Comparison of ENCODE assay signal across 9 mouse cellular contexts in genomic region chr8:11411504-11412124, GRCm38 (mm10).
DNase-seq lines count a peak whose midpoint lies in the region; ATAC-seq lines count a peak whose summit lies in the region.
"Had no signal": no experiment of that assay in that cellular context is flagged by ENCODE, and none has a peak within 500 bp of the region (broad histone marks: within the 10 kb centered on the region; RNA-seq: fewer than 3 reads in every experiment).

No protein-coding gene starts in this region.

- no peak overlapping the region for H3K4me2 ChIP-seq in liver, embryonic 12.5 days
- H3K4me2 ChIP-seq: heart, embryonic 13.5 days had no signal

- no peaks in the 10 kb centered on the region for H3K27me3 ChIP-seq in liver, embryonic 12.5 days (replicated peaks)
- H3K27me3 ChIP-seq: heart, embryonic 13.5 days had no signal

- no peak overlapping the region for H3K4me3 ChIP-seq in liver, embryonic 12.5 days
- H3K4me3 ChIP-seq: heart, embryonic 13.5 days had no signal

- DNase-seq in urinary bladder, postnatal 14 days (ENCODE audit: low spot score) = peak; percentile 49
- no peak for DNase-seq in urinary bladder, postnatal 10 days (ENCODE audit: low spot score)
- peak; percentile 65 for DNase-seq in gastrocnemius, postnatal 14 days
- peak; percentile 80 for DNase-seq in lung, postnatal 10 days
- DNase-seq in adrenal gland, adult 18-20 months (ENCODE audit: low spot score in 2 of 2) = no peak
- no peak for DNase-seq in left cerebral cortex, adult 11 months (ENCODE audit: low spot score)
- DNase-seq: liver had no signal

- no peaks in the 10 kb centered on the region for H3K9me3 ChIP-seq in liver, embryonic 12.5 days (replicated peaks)
- H3K9me3 ChIP-seq: heart, embryonic 13.5 days had no signal

- no peak overlapping the region for H3K9ac ChIP-seq in liver, embryonic 12.5 days
- H3K9ac ChIP-seq: heart, embryonic 13.5 days had no signal

- no peak for ATAC-seq in liver, embryonic 12.5 days

- intact Hi-C loops in gastrocnemius, postnatal 14 days (cut with DNase I; ENCODE audit: low total_unique reads) = loop anchor here (5.0 kb wide), 1 partner anchor 154 kb away; no protein-coding TSS in a partner anchor

- H3K36me3 ChIP-seq in liver, embryonic 12.5 days = no peaks in the 10 kb centered on the region

- 61% methylated on average over 12 of the region's 12 CpGs for WGBS in liver, embryonic 12.5 days (ENCODE audit: insufficient replicate concordance)

- H3K27ac ChIP-seq in liver, embryonic 12.5 days = no peak overlapping the region
- H3K27ac ChIP-seq: heart, embryonic 13.5 days had no signal

- no peaks in the 10 kb centered on the region for H3K4me1 ChIP-seq in liver, embryonic 12.5 days

Comparison
In these comparisons a context has a peak if more than half of its experiments do, and no peak if none do; other contexts are left out.
1. DNase-seq: peak in urinary bladder, postnatal 14 days (single experiment), gastrocnemius, postnatal 14 days (single experiment) and lung, postnatal 10 days (single experiment); none in urinary bladder, postnatal 10 days (single experiment), adrenal gland, adult 18-20 months (0 of 2) and left cerebral cortex, adult 11 months (single experiment).